Mouse (Mus musculus) liver, adult 2 months (tissue): ENCODE measurements around the gene Zbtb7b.

Experiments used
- CTCF ChIP-seq: fragments of 200-500 bp; IDR thresholded peaks from 2 replicates; pipeline ENCODE4 v1.5.1; 2011; ENCODE audit warnings: low read depth, low read length, control low read depth
- POLR2A ChIP-seq: fragments of 200-500 bp; IDR thresholded peaks from 2 replicates; pipeline ENCODE4 v1.6.1; 2011; ENCODE audit warnings: low read length, control low read depth; ENCODE audit not compliant: insufficient read depth; ENCODE audit errors: extremely low read depth

DNA sequence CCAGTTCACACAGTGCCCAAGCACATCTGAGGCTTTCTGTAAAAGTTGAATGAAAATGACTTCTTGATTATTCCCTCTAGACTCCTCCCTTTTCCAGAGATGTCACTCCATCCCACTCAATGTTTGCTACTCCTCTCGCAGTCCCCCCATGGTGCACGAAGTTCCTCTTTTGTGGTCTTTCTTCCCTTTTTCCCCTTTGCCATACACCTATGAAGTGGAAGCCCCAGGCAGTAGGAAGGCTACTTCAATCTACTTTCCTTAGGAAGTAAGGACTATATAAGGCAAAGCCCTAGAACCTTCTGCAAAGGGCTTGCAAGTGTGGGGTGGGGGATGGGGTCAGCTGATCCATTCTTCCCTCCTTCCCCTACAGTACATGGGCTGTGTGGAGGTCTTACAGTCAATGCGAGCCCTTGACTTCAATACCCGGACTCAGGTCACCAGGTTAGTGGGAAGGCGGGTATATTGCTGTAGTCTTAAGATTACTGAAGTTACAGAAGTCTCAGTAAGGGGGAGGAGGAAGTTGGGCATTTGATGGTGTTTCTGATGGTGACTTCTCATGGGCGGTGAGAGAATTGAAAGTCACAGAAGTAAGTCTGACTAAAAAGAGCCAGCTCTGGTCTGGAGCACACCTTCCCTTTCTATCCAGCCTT is 28.1 kb upstream of the Zbtb7b start:
- TF ChIP-seq CTCF (no peak), POLR2A (no peak)
